Mouse (Mus musculus) kidney, postnatal 0 days (tissue): ENCODE data around the gene Cd63. TPM values are rescaled to one million over a fixed set of nuclear protein-coding genes. Genes with fewer than 3 reads are reported as not detected.

Source experiments
- ATAC-seq: fragments of 200-750 bp; cut with Nextera tagmentation; replicated peaks from 2 replicates; pipeline ENCODE4 v1.8.0; 2017; ENCODE audit warnings: low read depth, moderate number of reproducible peaks, moderate TSS enrichment, moderate library complexity; ENCODE audit not compliant: low FRiP score
- DNase-seq: peaks from one replicate; pipeline ENCODE4 v3.0.0-alpha.2; 2016; ENCODE audit warnings: low spot score
- H3K27ac ChIP-seq: fragments of 300-500 bp; sonication (generic); 2 replicates; pipeline ENCODE4 v1.5.1; 2014; ENCODE audit warnings: mild to moderate bottlenecking
- H3K27me3 ChIP-seq: fragments of 300-500 bp; sonication (generic); 2 replicates; pipeline ENCODE4 v1.6.1; 2014; ENCODE audit warnings: low read length, mixed read lengths; ENCODE audit not compliant: insufficient read depth
- H3K36me3 ChIP-seq: fragments of 300-500 bp; sonication (generic); 2 replicates; pipeline ENCODE4 v1.6.1; 2014; ENCODE audit warnings: low read length, mixed read lengths; ENCODE audit not compliant: insufficient read depth
- H3K4me1 ChIP-seq: fragments of 300-500 bp; sonication (generic); replicated peaks from 2 replicates; pipeline ENCODE4 v1.6.1; 2014; ENCODE audit warnings: antibody characterized with exemption, low read length, mixed read lengths; ENCODE audit not compliant: insufficient read depth
- H3K4me2 ChIP-seq: fragments of 300-500 bp; sonication (generic); 2 replicates; pipeline ENCODE4 v1.6.1; 2014; ENCODE audit warnings: mild to moderate bottlenecking, low read length, moderate library complexity, mixed read lengths
- H3K4me3 ChIP-seq: fragments of 300-500 bp; sonication (generic); replicated peaks from 2 replicates; pipeline ENCODE4 v1.5.1; 2014; ENCODE audit warnings: low read depth, low read length
- H3K9ac ChIP-seq: fragments of 300-500 bp; sonication (generic); 2 replicates; pipeline ENCODE4 v1.6.1; 2014; ENCODE audit warnings: low read depth, low read length
- H3K9me3 ChIP-seq: fragments of 300-500 bp; sonication (generic); replicated peaks from 2 replicates; pipeline ENCODE4 v1.6.1; 2016; ENCODE audit warnings: low read length, inconsistent platforms, mixed read lengths
- CTCF ChIP-seq: IDR thresholded peaks from 2 replicates; pipeline ENCODE4 v1.5.1; 2016; ENCODE audit warnings: antibody characterized with exemption, low read depth, mild to moderate bottlenecking, moderate library complexity
- WGBS: fragments of 180-500 bp; shearing (Covaris S2); extraction: QIAGEN DNeasy Blood & Tissue Kit; methylation state at CpG from one replicate; pipeline ENCODE4 v1.1.7; 2014; 5-methylcytosine and 5-hydroxymethylcytosine counted together
- polyA plus RNA-seq: library from polyadenylated mRNA; unstranded; fragments of >200 nt; fragmentation: Nextera tagmentation; extraction: Ambion mirVana; gene quantifications from 2 replicates; pipeline ENCODE4 v1.2.1, GENCODE M21; 2015

The Cd63 gene
- polyA plus RNA-seq, 1 experiment from 2014 or later: 1,350 TPM

DNA sequence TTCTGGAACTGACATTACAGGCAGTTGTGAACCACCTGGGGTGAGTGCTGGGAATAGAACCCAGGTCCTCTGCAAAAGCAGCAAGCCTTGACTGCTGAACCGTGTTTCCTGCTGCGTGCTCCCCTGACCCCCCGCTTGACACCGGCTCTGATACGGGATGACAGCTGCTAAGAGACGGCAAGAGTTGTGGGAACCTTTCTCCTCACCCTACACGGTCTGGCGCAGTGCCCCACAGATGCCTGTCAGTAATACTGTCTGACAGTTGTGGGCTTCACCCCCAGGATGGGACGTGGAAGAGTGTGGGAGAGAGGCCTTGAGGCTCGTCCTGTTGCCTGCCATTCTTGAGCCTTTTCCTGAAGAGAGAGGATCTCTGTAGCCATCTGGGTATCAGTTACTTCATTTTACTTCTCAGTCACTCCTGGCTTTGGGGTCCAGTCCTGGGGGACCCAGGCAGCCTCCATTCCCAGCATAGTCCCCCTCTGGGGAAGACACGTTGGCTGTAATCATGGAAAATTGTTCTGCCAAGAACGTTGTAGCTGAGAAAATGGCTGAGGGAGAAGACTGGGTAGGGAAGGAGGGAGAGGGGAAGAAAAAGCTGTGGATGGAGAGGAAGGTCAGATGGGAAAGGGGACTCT, 37.1 kb downstream of the Cd63 start:
- peaks cover 4% of the 10 kb centered on the region; the same call in 1 of the 2 replicates for H3K4me1 ChIP-seq
- no peak for DNase-seq
- WGBS: 52% methylated on average over 12 of the region's 12 CpGs
- no peaks in the 10 kb centered on the region for H3K36me3 ChIP-seq
- no peak overlapping the region for H3K4me2 ChIP-seq
- H3K4me3 ChIP-seq: no peak overlapping the region
- H3K27ac ChIP-seq: no peak overlapping the region
- no peak overlapping the region for H3K9ac ChIP-seq
- H3K9me3 ChIP-seq: no peaks in the 10 kb centered on the region
- peaks cover 24% of the 10 kb centered on the region for H3K27me3 ChIP-seq
- no peak for TF ChIP-seq CTCF
- no peak for ATAC-seq

- no peaks in the 10 kb centered on the region for H3K36me3 ChIP-seq
Measured at GRCm38 (mm10) chr10:128938457-128938856, 37.7 kb downstream of the Cd63 start.

DNA sequence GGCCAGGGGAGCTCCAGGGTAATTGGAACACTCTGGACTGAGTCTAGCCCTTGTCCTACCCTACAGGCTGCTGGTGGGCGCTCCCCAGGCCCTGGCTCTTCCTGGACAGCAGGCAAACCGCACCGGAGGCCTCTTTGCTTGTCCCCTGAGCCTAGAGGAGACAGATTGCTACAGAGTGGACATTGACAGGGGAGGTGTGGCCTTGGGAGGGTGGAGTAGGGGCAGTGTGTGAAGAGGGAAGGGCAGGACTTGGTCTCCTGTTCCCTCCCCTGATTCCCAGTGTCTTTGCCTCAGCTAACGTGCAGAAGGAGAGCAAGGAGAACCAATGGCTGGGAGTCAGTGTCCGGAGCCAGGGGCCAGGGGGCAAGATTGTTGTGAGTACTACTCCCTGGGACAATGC, 38.2 kb downstream of the Cd63 start:
- no peak overlapping the region for H3K4me3 ChIP-seq
- DNase-seq: no peak

More at GRCm38 (mm10) chr10:128938457-128938856, 37.7 kb downstream of the Cd63 start:
- Histone ChIP-seq H3K27ac (no peak overlapping the region), H3K27me3 (peaks cover 19% of the 10 kb centered on the region), H3K4me2 (no peak overlapping the region), H3K4me3 (no peak overlapping the region), H3K9ac (no peak overlapping the region), H3K9me3 (no peaks in the 10 kb centered on the region), H3K4me1 (peaks cover 4% of the 10 kb centered on the region; the same call in 1 of the 2 replicates)
- 74% methylated on average over 9 of the region's 9 CpGs for WGBS
- DNase-seq (no peak), ATAC-seq (0 out of 2 replicates have a peak, but pooled peaks have one; percentile 13)
- TF ChIP-seq CTCF: no peak

DNA sequence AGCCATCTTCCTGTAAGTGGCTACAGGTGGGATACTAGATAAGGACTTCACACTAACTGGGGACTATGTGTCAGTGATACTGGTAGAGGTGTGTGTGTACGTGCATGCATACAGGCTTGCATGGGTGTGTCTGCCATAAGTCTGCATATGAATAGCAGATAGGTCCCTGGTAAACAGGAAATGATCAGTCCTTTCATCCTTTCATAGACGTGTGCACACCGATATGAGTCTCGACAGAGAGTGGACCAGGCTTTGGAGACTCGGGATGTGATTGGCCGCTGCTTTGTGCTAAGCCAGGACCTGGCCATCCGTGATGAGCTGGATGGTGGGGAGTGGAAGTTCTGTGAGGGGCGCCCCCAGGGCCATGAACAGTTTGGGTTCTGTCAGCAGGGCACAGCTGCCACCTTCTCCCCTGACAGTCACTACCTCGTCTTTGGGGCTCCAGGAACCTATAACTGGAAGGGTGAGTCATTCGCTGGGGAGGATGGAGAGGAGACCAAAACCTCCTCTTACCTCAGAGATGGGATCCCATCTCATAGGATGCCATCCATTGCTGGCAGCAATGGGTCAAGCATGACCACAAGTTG, 39.8 kb downstream of the Cd63 start:
- no peak overlapping the region for H3K4me3 ChIP-seq
- no peak for TF ChIP-seq CTCF
- H3K27ac ChIP-seq: no peak overlapping the region
- no peaks in the 10 kb centered on the region for H3K9me3 ChIP-seq
- ATAC-seq (no peak), DNase-seq (no peak)
- H3K9ac ChIP-seq: no peak overlapping the region
- no peaks in the 10 kb centered on the region for H3K36me3 ChIP-seq
- no peaks in the 10 kb centered on the region for H3K4me1 ChIP-seq
- no peaks in the 10 kb centered on the region for H3K27me3 ChIP-seq
- WGBS: 84% methylated on average over 10 of the region's 10 CpGs
- H3K4me2 ChIP-seq: no peak overlapping the region

More for the DNA sequence above, 38.2 kb downstream of the Cd63 start:
- Histone ChIP-seq H3K27me3 (peaks cover 14% of the 10 kb centered on the region), H3K9me3 (no peaks in the 10 kb centered on the region), H3K4me2 (no peak overlapping the region), H3K4me1 (0 out of 2 replicates have a peak, but pooled peaks cover 3% of the 10 kb centered on the region), H3K27ac (no peak overlapping the region), H3K9ac (no peak overlapping the region), H3K36me3 (no peaks in the 10 kb centered on the region)
- no peak for TF ChIP-seq CTCF
- 46% methylated on average over 5 of the region's 5 CpGs for WGBS
- ATAC-seq: peak; percentile 59; the same call in 1 of the 2 replicates

DNA sequence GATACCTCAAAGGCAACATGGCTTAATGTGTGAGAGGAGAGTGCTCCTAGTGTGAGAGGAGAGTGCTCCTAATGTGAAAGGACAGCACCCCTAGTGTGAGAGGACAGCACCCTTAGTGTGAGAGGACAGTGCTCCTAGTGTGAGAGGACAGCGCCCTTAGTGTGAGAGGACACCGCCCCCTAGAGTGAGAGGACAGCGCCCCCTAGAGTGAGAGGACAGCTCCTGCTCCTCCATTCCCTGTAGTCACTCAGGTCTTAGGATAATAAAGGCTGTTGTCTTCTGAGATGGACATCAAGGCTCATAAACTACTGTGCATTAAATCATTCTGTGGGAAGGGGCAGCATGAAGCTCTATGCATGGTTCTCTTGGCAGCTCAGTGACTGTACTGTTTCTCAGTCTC, 44.9 kb downstream of the Cd63 start:
- DNase-seq: peak; percentile 40
- Histone ChIP-seq H3K4me2 (no peak overlapping the region), H3K4me1 (no peaks in the 10 kb centered on the region), H3K4me3 (no peak overlapping the region), H3K9ac (no peak overlapping the region), H3K36me3 (no peaks in the 10 kb centered on the region), H3K27ac (no peak overlapping the region), H3K27me3 (no peaks in the 10 kb centered on the region), H3K9me3 (no peaks in the 10 kb centered on the region)
- TF ChIP-seq CTCF: peak; percentile 67
- ATAC-seq: peak; percentile 38; the same call in 1 of the 2 replicates
- WGBS: 22% methylated on average over 3 of the region's 3 CpGs

DNA sequence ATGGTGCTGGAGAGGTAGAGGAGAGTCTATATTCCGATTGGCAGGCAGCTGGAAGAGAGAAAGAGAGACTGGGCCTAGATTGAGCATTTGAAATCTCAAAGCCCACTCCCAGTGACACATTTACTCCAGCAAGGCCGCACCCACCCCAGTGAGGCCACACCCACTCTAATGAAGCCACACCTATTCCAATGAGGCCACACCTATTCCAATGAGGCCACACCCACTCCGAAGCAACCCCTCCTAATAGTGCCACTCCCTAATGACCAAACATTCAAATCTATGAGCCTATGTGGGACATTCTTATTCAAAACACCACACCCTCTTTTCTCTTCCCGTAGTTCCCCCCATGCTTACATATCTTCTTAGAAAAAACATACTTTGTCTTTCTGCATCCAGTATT, 46.7 kb downstream of the Cd63 start:
- 91% methylated on average over 4 of the region's 4 CpGs for WGBS
- TF ChIP-seq CTCF: no peak
- H3K27ac ChIP-seq: no peak overlapping the region
- no peak overlapping the region for H3K4me2 ChIP-seq
- ATAC-seq (no peak), DNase-seq (no peak)
- no peak overlapping the region for H3K4me3 ChIP-seq
- no peak overlapping the region for H3K9ac ChIP-seq
- no peaks in the 10 kb centered on the region for H3K4me1 ChIP-seq
- no peaks in the 10 kb centered on the region for H3K27me3 ChIP-seq
- no peaks in the 10 kb centered on the region for H3K36me3 ChIP-seq
- H3K9me3 ChIP-seq: no peaks in the 10 kb centered on the region
